Mouse (Mus musculus) liver (tissue): ENCODE measurements at regions not wholly inside any gene's neighbourhood (a gene's known extent, or its start where the extent isn't known, plus 50 kb on each side); places are given as distances from the start of the nearest gene placed in this dataset.

Experiments
- DNase-seq: peaks from one replicate; pipeline ENCODE4 v3.0.0-alpha.2; 2020; ENCODE audit warnings: mixed read lengths

DNA sequence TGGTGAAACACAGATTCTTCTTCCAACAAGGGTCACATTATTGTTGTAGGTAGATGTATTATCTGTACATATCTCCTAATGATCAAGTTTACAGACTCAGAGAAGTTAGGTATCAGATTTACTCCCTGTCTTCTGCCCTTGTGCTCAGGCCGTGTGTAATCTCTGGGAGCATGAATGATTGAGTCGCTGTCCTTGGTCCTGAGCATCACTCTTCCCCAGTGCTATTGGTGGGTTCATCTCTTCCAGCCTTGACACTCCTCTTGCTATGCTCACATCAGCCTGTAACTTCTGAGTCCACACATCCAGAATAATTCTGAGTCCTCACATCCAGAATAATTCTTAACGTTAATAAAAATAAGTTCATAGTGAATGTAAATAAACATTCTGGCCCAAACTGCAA, 295.6 kb downstream of the Basp1 start:
- DNase-seq = peak; percentile 37

DNA sequence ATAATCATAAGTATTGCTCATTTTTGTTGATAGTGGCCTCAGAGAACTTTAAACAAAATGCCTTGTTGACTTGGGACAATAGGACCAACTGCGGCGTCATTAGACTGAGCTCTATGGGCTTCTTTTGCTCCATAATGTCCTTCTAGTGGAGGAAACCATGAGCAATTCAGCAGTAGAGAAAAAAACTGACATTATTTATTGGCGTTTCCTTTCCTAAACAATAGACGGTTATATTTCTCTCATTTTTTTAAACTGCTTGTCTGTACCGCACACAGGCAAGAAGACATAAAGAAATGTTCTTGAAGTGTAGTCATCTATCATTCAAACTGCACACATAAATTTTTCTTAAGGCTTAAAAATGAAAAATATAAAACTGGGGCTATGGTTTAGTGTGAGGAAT, 310.8 kb downstream of the Basp1 start:
- no peak for DNase-seq

DNA sequence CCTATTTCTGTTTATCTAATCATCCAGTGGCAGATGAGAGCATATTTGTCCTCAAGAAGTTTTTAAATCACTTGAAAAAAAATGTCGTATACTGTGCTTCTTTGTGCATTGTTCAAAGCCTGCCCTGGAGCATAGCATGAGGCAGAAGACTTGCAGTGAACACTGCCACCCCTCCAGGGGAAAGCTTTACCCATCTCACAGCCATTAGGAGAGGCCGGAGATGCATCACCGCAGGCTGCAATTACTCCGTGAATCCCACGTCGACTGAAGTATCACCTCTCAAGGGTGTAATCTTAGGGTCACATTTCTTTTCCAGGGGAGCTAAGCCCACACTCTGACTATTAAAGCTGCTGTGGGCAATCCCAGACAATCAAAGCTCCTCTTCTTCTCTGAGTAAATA, 319.8 kb downstream of the Basp1 start:
- no peak for DNase-seq

DNA sequence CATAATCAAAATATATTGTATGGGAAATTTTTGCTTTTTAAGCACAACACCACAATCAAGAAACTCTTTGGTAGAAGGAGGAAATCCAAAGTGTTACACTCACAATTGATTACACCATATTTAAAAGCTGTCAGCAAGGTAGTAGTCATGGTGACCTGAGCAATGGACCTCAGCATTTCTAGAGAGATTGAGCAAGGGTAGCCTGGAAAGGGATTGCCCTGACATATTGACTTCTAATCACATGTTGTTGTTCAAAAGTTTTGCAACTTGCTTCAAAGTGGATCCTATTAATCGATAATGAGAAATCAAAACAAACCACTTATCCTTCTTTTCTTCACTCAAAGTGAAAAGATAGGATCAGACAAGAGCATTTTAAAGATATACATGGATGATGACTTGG, 343.9 kb downstream of the Basp1 start:
- DNase-seq = no peak

DNA sequence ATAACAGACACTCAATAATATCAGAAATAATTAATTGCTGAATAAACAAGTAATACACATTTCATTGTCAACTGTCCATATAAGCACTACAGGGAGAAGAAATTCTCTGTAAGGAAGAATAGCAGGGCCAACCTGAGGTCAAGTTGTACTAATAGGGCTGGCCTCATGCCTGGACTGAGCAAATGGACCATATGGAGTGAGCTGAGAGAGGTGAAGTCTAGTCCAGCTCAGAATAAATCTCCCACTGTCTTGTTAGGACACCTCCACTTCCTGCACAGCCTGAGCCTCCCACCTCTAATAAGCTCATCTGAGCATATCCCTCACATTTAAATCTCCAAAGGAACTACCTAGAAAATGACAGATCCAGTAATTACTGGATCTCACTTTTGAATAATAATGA, 354.2 kb downstream of the Basp1 start:
- no peak for DNase-seq

DNA sequence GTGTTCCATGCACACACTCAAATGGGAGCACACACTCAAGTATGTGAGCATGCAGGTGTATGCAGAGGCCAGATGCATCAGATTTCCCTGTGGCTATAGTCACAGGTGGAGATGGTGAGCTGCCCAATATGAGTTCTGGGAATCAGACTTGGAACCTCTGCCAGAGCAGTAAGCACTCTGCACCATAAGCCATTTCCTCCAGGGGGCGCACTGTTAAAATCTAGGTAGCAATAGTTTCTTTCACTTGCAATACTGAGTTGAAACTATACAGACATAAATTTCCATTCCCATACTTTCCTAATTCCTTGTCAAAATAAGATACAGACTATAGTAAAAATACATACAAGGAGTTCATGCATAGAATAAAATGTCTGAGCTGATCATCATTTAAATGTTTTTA, 365.7 kb downstream of the Basp1 start:
- peak; percentile 46 for DNase-seq

DNA sequence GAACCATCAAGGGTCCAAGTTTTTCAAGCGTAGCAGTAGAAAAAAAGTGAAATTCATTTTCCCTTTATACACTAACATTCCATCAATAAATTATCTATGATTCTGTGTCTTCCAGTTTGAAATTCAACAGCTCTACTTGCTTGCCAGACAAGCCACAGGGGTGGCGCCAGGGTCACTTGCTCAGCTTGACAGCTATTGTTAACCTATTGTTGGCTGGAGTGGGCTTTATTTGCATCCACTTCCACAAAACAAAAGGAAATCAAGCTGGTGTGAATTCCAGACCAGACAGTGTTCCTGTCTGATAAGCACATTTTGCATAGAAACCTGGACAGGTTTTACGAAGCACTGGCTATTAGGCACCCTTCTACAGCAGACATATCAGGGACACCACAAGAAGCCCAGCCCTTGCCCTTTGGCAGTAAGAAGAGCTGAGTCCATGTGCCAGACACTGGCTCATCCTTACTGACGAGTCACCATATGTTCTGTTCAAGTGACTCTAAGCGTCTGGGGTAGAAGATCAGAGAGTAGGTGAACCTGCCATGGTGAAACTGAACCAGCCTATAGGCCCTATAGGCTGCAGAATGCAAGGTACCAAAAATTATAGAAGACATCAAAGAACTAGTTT, 366.9 kb downstream of the Basp1 start:
- no peak for DNase-seq

DNA sequence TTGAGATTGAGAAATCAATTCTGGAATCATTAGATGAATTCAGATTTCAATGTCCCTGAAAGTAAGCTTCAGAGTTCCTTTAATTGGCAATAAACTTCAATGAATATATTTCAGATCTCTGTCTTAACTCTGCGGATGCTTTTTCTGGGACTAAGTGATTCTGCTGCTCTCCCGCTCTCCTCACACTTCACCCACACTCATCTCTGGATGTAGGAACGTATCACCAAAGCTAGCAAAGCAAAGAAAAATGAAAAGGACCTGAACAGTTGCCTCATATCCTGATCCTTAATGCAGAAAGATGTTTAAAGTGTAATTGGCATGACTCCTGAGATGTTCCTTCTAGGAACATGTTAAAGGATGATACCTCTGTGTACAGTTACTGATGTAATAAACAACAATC, 377.3 kb downstream of the Basp1 start:
- DNase-seq = no peak

DNA sequence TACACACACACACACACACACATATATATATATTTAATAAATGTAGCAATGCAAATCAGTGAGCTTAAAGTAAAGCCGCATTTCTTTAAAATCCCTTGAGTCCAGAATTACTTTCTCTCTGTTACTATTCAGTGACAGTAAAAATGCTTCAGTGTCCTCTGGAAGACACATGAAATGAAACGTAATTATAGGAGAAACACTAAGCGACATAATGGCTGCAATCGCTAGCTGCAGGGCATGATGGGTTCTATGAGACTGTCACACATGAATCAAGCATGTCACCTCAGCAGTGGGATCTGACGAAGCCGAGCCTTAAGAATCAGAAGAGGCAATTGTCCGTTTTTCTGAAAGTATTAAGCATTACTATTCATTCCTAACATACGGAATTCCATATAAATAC, 385.7 kb downstream of the Basp1 start:
- no peak for DNase-seq

DNA sequence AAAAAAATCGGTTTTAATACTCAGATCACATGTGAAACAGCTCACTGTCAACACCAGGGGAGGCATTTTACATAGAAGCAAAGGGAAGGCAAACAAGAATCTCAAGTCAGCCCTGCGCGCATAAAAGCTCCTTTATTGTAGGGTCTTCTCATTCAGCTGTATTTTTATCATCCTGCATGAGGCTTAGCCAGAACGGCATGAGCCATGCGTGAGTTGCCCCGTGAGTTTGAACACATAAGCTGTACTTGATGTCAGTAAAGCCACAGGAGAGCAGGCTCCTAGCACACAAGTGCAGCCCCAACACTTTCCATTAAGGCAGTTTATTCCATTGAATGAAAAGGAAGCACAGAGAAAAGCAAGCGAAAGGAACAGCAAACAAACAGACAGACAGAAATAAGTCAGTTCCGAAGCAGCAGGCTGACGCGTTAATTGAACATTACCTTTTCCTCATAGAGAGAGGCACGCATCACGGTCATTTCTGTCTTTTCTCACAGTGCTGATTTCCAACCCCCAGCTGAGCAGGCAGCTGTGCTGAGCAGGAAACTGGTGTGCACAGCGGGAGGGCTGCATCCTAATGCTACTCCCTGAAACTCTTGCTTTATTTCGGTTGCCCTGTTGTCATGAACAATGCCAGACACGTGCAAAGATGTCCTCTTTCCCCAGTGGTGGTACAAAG, 386.6 kb downstream of the Basp1 start:
- no peak for DNase-seq

DNA sequence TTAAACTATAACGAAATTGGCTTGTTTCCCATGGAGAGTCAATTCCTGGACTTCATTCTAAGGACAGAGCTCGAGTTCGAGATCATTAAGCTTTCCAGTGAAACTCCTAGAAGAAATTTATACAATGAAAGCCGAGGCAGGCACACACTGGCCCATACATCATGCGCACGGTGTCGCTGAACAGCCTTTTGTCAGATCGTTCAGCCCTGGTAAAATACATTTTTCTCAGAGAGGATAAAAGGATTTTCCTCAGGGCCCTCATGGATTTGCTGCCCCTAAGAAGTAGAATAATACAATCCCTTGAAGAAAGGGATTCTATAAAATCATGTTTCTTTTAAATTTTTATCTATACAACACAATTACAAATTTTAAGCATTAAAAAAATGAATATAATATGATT, 387.2 kb downstream of the Basp1 start:
- no peak for DNase-seq

DNA sequence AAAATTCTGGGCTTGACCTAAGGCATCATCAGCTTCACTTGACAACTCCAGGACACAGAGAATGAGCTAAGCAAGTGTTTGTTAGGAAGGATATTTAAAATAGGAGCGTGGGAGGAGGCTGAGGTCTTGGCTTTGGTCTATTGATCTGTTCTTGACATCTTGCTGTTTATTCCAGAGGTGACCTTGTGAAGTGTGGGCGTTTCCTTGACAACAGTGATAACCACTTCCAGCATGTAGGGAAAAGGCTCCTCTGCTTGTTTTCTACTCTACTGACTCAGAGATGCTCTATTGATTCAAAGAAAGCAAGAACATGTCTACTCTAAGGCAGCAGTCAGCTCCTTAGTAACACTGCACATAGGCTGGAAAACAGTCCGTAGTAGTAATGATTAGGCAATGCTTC, 392.6 kb downstream of the Basp1 start:
- no peak for DNase-seq

DNA sequence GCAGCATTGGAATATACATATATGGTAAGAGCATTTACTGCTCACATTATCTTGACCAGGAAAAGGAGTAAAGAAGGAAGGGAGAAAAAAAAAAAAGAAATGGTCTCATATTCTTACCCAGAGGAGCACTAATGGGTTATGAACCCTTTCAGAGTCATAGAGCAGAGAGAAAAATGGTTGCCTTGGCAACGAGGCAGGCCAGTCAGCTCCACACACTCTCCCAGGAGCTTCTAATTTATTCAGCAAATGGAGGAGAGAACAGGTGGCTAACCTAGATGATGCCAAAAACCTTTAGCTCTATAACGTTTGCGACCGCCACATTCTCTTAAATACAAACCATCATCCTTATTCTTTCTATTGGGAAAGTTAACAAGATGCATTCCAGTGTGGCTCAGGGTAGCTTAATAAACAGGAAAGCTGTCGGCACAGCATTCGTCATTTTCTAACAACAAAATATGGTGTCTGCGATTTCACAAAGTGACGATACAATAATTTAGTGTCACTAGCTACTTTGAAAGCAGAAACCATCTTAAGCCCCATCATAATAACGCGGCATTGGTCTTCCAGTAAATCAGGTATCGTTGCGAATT, 394.1 kb downstream of the Basp1 start:
- DNase-seq = no peak

DNA sequence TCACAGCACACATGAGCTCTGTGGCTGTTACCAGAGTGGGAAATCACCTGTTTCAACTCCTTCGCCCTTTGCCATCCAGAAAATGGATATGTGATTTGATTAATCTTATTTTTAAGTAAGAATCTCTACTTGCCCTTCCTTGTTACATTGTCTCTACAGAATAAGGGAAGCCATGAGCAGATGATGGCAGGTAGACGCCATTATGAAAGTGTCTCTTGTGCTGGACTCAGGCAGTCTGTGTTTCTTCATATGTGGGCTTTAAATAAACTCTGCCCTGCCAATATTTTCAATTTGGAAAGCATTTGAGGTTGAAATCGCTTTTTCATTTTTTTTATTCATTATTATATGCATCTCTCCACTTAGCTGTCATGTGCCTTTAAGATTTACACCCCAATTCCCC, 394.6 kb downstream of the Basp1 start:
- DNase-seq = no peak

DNA sequence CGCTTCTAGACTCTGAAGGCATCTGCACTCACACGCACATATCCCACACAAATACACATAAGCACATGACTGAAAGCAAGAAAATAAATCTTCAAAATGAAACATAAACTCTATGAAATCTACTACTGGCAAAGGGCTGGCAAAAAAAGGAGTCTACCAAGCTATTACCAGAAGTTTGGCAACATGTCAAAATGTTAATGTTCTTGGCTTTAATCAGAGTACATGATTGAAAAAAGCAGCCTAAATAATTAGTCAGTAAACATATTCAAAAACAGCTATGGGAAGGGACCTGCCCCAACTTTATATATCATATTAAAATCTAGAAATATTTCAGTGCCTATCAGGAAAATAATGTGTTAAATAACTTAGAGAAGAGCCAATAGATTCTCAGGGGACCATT, 405.8 kb downstream of the Basp1 start:
- no peak for DNase-seq

DNA sequence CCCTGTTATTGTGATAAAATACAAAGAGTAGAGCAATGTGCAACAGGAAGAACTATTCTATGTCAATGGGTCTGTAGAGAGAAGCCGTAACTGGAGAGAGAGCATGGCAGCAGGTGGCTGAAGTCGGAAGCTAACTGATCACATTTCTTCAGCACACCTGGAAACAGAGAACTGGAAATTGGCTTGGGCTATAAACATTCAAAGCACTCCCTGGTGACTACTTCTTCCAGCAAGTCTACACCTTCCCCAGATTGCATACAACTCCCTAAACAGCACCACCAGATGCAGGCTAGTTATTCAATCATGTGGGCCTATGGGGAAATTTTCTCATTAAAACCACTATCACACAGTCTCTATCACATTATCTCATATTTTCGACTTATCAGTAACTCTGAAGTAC, 413.4 kb downstream of the Basp1 start:
- DNase-seq = no peak

DNA sequence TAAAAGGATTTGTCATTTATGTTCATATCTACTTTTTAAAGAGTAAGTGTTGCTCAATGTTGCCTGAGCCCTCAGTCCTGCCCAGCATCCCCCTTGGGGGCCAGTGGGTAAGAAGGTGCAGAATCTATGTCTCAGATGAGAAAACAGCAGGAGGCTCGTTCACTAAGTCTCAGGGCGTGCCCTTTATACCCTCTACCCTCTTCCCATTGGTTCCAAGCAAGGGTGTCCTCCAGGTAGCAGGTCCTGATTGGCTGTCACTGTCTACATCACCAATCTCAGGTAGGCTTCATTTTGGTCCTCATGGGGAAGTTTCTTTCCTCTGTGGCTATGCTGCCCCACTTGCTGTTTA, 420.3 kb downstream of the Basp1 start:
- no peak for DNase-seq

DNA sequence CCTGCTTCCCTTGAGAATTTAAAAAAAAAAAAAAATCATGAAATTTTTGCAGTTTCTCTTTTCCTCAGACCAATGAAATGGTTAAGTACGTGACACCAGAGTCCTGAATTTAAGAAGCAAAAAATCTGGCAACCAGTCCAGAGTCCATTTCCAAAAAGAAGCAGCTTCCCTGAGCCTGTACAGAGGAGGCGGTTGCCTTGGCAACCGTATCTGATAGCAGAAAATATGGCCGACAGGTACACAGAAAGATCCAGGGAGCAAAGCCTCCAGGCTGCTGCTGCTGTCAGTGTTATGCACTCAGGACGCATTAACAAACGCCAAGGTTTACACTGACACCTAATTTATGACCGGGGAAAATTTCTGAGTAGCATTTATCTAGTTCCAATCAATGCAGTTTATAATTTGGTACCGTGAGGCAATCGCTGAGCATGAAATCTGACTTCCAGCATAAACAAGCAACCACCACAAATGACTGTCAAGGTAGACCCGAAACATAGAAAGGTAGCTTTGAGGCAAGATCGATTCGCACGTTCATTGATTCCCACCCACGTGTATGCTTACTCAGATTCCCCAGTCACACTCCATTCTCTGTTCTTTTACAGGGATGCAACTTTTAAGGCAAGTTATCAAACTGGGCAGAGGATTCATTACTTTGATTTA, 420.8 kb downstream of the Basp1 start:
- no peak for DNase-seq

DNA sequence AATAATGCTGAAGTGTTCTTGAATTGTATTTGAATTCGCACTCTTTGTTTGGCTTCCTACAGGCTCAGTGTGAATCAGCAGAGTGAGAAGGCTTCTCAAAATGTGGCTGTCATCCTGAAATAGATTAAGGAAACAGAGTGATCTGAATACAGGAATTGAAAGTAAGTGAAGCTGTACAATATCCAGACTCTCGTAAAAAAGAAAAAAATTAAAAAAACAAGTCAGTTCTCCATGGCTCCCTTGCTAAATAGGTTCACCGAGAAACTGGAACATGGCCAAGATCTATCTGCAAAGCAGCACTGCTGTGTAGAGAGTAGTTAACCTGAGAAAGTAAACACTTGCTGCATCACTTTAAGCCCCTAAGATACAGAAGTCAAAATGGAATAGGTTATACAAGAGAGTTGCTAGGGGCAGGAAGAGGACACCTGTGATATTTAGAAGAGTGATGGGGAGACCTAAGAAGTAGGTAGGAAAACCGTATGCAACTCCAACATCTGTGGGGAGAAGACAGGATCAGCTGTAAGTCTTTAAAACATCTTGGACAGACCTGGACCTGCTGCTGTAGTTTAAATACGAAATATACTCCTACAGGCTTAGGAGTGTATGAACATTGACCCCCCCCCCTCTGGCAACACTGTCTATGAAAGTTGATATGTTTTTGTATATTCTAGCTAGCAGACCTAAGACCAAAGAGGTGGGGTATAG, 423.3 kb downstream of the Basp1 start:
- DNase-seq = no peak

DNA sequence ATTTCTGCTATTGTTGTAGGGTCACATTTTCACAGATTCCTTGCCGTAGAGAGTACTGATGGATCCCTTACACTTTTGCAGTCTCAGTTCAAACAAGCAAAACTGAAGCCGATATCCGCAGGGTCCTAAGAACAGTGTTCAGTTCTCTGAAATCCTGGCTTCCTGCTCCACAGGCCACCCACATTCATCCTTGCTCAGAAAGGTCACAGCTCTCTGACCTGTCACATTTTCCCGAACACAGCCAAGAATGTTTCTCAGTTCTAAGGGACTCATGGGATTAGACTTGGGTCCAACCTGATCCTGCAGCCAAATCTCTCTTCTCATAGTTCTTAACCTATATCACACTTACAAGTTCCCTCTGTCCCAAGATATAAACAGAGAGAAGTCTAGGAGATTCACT, 432.7 kb downstream of the Basp1 start:
- no peak for DNase-seq

DNA sequence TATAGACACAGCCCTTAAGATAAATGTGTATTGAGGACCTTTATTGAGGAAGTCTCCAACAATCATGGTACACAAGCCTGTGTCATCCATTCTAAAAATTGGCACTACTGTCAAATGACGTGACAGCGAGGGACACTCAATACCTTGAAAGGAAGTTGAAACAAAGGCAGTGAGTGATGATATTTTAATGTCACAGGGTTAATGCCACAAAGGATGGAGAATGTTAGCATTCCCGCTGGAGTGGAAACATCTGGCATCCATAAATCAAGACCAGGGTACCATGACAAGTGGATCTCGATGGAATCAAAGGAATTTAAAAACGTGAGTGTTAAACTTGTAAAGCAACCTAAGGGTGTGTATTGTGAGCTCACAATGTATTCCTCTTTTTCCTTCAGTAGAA, 441.5 kb downstream of the Basp1 start:
- DNase-seq = no peak

DNA sequence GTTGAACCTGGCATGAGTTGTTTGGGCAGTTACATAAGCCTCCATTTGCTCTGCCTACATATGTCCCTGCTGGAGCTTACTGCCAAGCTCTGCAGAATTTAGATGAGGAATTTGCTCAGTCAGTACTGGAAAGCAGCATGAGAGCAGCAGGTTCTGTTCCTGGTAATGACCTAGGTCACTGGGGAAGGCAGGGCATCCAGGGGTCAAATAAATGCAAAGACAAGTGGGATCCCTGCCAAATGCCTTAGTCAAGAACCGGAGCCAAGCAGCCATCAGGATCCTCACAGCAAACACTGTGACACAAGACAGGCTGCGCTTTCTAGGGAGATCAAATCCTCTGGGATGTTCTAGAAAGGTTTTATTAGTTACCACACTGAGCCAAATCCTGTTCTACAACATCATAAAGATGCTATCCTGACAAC, 444.2 kb downstream of the Basp1 start:
- no peak for DNase-seq

DNA sequence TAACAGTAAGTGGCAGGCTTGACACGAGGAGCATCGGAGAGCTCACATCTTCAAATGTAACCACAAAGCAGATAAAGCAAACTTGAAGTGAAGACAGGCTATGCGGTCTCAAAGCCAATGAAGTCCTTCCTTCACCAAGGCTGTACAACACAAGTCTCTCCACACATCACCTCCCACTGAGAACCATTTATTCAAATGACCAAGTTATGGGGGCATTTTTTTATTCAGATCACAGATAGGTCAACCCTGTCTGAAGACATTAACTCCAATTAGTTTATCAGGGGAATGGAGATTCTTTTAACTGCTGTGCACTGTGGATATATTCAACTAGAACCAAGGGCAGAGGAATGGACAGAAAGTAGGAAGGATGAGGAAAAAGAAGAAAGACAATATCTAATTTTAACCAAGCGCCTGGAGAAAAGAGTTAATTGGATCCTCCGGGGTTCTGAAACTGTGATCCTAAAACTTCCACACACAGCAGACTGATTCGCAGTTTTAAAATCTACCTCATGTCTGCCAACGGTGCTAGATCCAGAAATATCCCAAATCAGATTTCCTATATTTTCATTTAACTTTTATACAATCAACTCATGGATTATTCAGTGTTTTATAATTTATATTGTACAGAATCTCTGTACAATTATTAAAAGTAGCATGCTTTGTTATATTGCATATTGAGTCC, 444.8 kb downstream of the Basp1 start:
- DNase-seq = no peak
